Mouse (Mus musculus): ENCODE results near the gene Efcab2.

DNA sequence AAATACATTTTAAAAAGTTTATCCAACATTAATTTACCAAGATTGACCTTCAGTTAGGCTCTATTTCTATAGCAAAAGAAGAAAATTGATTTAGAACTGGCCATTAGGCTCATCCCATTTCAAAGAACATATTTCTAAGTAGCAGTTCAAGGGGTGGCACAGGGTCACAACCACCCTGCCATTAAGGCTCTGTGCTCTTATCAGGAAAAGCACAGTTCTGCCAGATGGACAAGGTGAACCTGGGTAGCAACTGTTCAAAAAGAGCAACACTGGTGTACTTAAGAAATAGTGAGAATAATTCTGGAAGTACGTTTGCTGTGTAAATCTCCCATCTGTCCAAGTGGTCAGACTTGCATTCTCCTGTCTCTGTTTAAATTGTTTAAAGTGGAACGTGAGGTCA, 52.1 kb downstream of the Efcab2 start:
- TF ChIP-seq CTCF (IDR thresholded peaks at IDR 0.05; ENCODE audit: low read depth) (no peak), EP300 (IDR thresholded peaks at IDR 0.05; ENCODE audit: low read depth) (no peak)

Measured in liver, postnatal 0 days (tissue).